Mouse (Mus musculus): ENCODE measurements around the gene Sppl2c. TPM values are rescaled to one million over a fixed set of nuclear protein-coding genes. Genes with fewer than 3 reads are reported as not detected.

Sppl2c gene
- not detected in 2 replicates for polyA plus RNA-seq (2012)

DNA sequence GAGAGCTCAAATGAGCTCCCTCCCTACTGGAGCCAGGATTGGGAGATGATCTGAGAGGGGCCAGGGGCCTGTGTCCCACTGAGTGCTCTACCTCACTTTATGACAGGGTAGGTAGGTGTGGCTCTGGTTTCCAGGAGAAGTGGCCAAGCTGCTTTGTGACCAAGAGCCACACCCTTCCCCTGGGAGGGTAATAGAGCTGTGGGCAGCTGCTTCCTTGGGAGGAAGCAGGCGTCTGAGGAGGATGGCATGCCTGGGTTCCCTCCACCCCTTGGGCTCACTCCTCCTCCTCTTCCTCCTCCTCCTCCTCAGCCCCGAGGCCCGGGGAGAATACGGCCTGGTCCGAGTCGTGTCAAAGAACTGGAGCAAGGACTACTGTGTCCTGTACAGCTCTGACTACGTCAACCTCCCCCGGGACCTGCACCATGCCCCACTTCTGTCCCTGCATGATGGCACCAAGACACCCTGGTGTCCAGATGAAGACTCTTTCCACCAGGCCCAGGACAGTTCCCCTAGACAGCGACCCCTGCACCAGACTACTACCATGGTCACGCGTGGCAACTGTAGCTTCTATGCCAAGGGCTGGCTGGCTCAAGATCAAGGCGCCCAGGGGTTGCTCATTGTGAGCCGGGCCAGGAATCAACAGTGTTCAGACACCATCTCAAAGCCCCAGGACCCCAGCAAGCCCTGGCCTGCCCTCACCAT is at the start of gene Sppl2c:
TSS of gene Sppl2c (plus strand) at position 193 of the 702 bp plus-strand sequence.
- no peak for TF ChIP-seq GATA1 (IDR thresholded peaks at IDR 0.05; ENCODE audit: low read length)

DNA sequence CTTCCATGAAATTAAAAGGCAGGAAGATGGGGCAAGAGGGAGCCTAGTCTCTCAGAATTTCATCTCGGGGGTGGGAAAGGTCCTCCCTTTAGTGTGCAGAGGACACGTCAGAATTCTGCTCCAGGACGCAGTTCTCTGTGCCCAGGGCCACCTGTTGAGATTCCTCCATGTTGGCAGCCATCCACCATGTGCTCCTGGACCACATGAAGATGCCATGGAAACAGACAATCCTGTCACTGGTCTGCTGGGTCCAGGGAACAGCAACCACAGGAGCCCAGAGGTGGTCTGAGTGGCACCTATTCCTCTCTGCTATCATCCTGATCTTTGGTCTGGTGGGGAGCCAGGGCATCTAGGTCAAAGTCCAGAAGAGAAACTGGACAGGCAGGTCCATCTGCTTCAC is 47.2 kb upstream of the Sppl2c start:
- TF ChIP-seq GATA1 (IDR thresholded peaks at IDR 0.05; ENCODE audit: low read length), result no peak

GRCm38 (mm10) chr11:104144930-104145329 is 41.2 kb upstream of the Sppl2c start:
- TF ChIP-seq GATA1 (IDR thresholded peaks at IDR 0.05; ENCODE audit: low read length), result no peak

- no peak for TF ChIP-seq GATA1 (IDR thresholded peaks at IDR 0.05; ENCODE audit: low read length)
These were observed 37.3 kb upstream of the Sppl2c start for GRCm38 (mm10) chr11:104148787-104149186.

DNA sequence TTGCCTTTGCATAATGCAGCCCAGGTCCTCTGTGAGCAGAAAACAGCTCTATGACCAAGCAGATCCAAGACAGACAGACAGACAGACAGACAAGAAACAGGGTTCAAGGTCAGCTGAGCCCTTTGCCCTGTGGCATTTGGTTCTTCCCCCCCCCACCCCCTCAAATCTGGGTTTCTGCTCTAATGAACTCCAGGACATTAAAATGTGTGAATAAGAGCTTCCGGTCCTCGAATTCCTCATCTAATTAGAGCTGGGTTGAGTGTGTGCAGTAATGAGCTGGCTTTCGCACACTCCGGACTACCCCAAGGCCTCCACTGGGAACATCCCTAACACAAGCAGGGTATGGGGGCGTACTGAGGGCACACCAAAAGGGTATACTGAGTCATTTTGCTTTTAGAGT is 35.2 kb upstream of the Sppl2c start:
- no peak for TF ChIP-seq GATA1 (IDR thresholded peaks at IDR 0.05; ENCODE audit: low read length)

DNA sequence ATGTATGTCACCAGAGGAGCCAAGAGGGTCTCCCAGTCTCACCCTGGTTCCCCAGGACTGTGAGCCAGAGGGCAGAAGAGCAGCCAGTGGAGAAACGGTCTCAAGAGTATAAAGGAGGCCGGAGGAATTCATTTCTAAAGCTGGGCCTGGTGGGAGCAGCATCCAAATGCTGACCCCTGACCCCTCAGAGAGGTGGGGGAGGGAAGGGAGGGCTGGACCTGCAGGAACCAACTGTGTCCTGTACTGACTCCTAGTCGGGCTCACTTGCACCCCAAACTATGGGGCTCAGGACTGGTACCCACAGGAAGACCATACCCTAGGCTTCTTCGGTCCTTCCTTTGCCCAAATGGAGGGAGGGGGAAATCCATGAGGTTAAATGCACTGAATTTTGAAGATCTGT is 31.8 kb upstream of the Sppl2c start:
- no peak for TF ChIP-seq GATA1 (IDR thresholded peaks at IDR 0.05; ENCODE audit: low read length)

GRCm38 (mm10) chr11:104154820-104155635 is 31.1 kb upstream of the Sppl2c start:
- TF ChIP-seq GATA1 (IDR thresholded peaks at IDR 0.05; ENCODE audit: low read length), result no peak

DNA sequence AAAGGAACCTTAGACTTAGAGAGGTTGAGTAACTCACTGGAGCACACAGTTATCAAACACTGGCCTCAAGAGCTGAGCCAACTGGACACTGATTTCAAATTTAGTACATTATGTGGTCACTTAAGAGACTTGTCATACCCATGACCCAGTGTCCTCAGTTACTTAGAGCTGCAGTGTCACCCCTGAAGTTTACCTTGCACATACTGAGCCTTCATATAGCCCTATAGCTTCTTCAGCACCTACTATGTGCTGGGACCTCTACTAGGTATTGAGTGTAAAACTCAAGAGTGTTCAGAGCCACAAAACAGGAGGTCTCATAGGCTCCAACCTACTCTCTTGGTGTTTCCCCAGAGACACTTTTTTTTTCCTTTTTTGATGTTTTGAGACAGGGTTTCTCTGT is 30.2 kb upstream of the Sppl2c start:
- no peak for TF ChIP-seq GATA1 (IDR thresholded peaks at IDR 0.05; ENCODE audit: low read length)

GRCm38 (mm10) chr11:104156391-104156790 is 29.7 kb upstream of the Sppl2c start:
- no peak for TF ChIP-seq GATA1 (IDR thresholded peaks at IDR 0.05; ENCODE audit: low read length)

DNA sequence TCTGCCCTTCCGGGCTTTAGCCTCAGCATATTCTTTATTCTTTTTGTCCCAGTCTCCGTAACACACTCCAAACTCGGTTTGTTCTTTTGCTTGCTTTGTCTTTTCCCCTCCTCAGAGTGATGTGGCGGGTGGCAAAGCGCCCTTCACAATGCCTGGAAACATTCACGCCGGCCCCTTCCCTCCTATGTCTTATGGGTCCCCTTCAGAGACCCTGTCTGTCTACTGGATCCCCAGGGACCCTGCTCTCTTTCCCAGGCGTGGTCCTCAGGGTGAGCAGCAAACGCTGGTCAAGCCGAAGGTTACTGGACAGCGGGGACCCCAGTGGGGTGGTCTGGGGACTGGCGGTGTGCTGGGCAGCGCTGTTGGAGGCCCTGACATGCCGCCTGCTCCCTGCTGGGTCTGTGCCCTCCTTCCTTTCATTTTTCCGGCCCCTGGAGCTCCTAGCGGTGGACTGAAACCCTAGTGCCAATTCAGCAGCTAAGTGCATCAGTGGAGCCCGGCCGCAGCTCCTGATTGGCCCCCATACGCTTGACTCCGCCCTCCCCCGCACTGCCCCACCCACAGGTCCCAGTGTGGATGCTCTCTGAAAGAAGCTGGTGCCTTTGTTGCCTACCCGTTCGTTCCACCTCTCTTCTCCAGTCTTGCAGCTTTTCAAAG is 28.4 kb upstream of the Sppl2c start:
- TF ChIP-seq GATA1 (IDR thresholded peaks at IDR 0.05; ENCODE audit: low read length), result no peak

DNA sequence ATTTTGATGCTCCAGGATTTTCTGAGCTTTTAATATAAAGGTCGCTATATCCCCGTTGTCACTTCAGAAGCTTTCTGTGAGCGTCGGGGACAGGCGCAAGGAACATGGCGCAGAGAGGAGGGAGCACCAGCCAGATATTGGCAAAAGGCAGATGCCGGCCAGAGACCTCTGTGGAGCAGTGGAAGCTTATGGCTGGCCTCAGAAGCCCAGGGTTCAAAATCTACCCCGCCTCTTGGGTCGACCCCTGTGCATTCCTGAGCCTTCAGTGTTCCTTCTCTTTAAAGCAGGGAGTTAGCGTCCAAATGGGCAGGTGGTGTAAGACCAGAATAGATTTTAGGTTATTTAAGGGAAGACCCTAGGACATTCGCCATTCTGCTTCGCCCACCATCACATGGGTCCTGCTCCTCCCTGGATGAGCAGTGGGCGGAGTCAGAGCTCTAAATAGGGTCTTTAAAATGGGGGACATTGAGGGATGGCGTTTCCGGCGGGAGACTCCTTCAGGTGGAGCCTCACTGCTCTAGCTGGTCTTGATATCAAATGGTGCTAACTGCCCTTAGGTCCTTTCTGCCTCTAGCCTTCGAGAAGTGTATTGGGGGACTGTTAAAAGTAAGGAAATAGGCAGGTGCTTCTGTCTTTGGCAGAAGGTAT is 27.7 kb upstream of the Sppl2c start:
- TF ChIP-seq GATA1 (IDR thresholded peaks at IDR 0.05; ENCODE audit: low read length), result no peak

- no peak for TF ChIP-seq GATA1 (IDR thresholded peaks at IDR 0.05; ENCODE audit: low read length)
These were observed 26.3 kb upstream of the Sppl2c start for GRCm38 (mm10) chr11:104159769-104160272.

DNA sequence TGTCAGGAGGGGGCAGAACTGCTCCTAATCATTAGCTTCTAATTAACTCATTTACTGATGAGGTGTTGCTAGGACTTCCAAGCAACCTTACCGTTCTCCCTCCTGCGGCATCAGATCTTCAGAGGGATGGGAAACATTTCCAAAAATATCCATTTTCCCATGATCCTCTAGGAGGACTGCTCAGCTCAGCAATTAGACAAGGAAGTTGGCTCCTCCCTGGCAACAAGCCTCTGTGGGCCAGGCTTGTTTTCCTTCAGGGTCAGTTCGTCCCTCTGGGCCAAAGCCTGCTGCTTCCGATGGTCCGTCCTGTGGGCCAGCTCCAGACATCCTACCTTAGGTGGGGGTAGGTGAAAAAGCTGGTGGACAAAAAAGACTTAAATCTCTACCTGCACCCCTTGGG is 25.0 kb upstream of the Sppl2c start:
- no peak for TF ChIP-seq GATA1 (IDR thresholded peaks at IDR 0.05; ENCODE audit: low read length)

DNA sequence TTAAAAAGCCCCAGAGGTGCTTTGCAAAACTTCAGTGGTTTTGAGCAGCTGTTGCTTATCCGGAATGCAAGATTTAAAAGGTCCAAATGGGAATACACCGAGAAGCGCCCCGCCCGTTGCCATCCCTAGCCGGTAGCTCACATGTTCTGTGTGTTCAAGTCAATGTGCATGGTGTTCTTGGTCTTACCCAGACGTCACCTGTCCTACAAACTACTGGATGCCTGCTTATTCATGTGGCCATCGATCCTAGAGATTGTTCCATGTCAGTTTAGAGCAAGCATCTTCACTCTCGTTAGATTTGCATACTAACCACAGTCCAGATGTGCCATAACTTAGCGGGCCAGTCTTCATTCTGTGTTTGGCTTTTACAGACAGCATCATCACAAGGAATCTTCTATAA is 21.9 kb upstream of the Sppl2c start:
- TF ChIP-seq GATA1 (IDR thresholded peaks at IDR 0.05; ENCODE audit: low read length), result no peak

DNA sequence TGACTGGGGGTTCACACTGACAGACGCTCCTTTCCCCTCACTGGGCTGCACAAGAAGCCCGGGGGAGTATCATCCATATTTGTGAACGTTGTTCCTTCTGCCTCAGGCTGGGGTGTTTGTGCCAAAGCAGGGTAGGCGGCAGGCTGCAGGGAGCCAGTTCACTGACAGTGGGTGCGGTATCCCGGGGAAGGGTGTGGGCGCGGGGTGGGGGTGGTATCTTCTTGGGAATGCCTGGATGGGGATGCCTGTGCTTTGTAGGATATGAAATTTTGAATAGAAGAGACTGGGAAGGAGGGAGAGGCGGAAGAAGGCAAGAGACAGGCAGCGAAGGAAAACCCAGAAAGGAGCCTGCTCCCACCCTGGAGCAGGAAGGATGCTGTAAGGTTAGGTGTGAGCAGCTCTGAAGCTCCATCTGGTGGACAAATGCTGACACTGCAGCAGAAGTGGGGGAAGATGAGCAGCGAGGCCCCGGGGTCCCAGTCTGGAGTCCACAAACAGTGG is 14.8 kb upstream of the Sppl2c start:
- no peak for TF ChIP-seq GATA1 (IDR thresholded peaks at IDR 0.05; ENCODE audit: low read length)
